Mouse (Mus musculus) CD4-positive, CD25-positive, alpha-beta regulatory T cell, adult 4 months (primary cell): ENCODE measurements around the gene Rassf6. TPM values are rescaled to one million over a fixed set of nuclear protein-coding genes. Genes with fewer than 3 reads are reported as not detected.
"Not testable (repeated sequence)": the region's sequence is repeated elsewhere in the genome, so short reads cannot be mapped to it uniquely, and the experiment has no call there.

Source experiments
- ATAC-seq: one replicate; pipeline ENCODE4 v1.8.0; 2017
- polyA plus RNA-seq, 2 experiments: library from polyadenylated mRNA; unstranded; fragments of 100-300 nt; shearing (Covaris generic); gene quantifications; one replicate each; pipeline ENCODE4 v1.2.1; 2017

The Rassf6 gene
- polyA plus RNA-seq, 2 experiments from 2014 or later = 2.0 to 2.9 TPM

GRCm38 (mm10) chr5:90623209-90623608 lies 17.2 kb downstream of the Rassf6 start:
- no peak for ATAC-seq

- ATAC-seq = no peak
Observed at GRCm38 (mm10) chr5:90621726-90622125, 18.7 kb downstream of the Rassf6 start.

GRCm38 (mm10) chr5:90621316-90621715 lies 19.1 kb downstream of the Rassf6 start:
- ATAC-seq = no peak

- ATAC-seq = peak; percentile 11
Observed at GRCm38 (mm10) chr5:90617859-90618258, 22.6 kb downstream of the Rassf6 start.

GRCm38 (mm10) chr5:90612751-90613150 lies 27.7 kb downstream of the Rassf6 start:
- not testable (repeated sequence) for ATAC-seq

GRCm38 (mm10) chr5:90611996-90612611 lies 28.4 kb downstream of the Rassf6 start:
- peak; percentile 78 for ATAC-seq

GRCm38 (mm10) chr5:90611388-90611787 lies 29.1 kb downstream of the Rassf6 start:
- ATAC-seq = peak; percentile 28

- no peak for ATAC-seq
Observed at GRCm38 (mm10) chr5:90608906-90609305, 31.6 kb downstream of the Rassf6 start.

GRCm38 (mm10) chr5:90603407-90603923 lies 37.0 kb downstream of the Rassf6 start:
- no peak for ATAC-seq

- ATAC-seq = peak; percentile 54
Observed at GRCm38 (mm10) chr5:90601469-90601868, 39.0 kb downstream of the Rassf6 start.

- no peak for ATAC-seq
Observed at GRCm38 (mm10) chr5:90596155-90596554, 44.3 kb downstream of the Rassf6 start.

GRCm38 (mm10) chr5:90594945-90595344 lies 45.5 kb downstream of the Rassf6 start:
- peak; percentile 98 for ATAC-seq

GRCm38 (mm10) chr5:90591936-90592335 lies 48.5 kb downstream of the Rassf6 start:
- no peak for ATAC-seq

- no peak for ATAC-seq
Observed at GRCm38 (mm10) chr5:90590676-90591075, 49.8 kb downstream of the Rassf6 start.

GRCm38 (mm10) chr5:90588708-90589595 lies 51.5 kb downstream of the Rassf6 start:
- peak; percentile 80 for ATAC-seq

GRCm38 (mm10) chr5:90588104-90588503 lies 52.4 kb downstream of the Rassf6 start:
- no peak for ATAC-seq

GRCm38 (mm10) chr5:90586511-90586910 lies 53.9 kb downstream of the Rassf6 start:
- ATAC-seq = no peak

- no peak for ATAC-seq
Observed at GRCm38 (mm10) chr5:90584799-90585198, 55.7 kb downstream of the Rassf6 start.

- no peak for ATAC-seq
Observed at GRCm38 (mm10) chr5:90582179-90582578, 58.3 kb downstream of the Rassf6 start.

- no peak for ATAC-seq
Observed at GRCm38 (mm10) chr5:90579556-90579955, 60.9 kb downstream of the Rassf6 start.

GRCm38 (mm10) chr5:90577751-90578150 lies 62.7 kb downstream of the Rassf6 start:
- ATAC-seq = no peak

GRCm38 (mm10) chr5:90571216-90571615 lies 69.2 kb downstream of the Rassf6 start:
- ATAC-seq = no peak

- no peak for ATAC-seq
Observed at GRCm38 (mm10) chr5:90568338-90568737, 72.1 kb downstream of the Rassf6 start.

- no peak for ATAC-seq
Observed at GRCm38 (mm10) chr5:90567788-90568187, 72.7 kb downstream of the Rassf6 start.
